Mouse (Mus musculus) granulocyte monocyte progenitor cell, adult 5-6 weeks (primary cell): Measurements from ENCODE around the gene Upk1a. TPM values are rescaled to one million over a fixed set of nuclear protein-coding genes. Genes with fewer than 3 reads are reported as not detected.

Experiments used
- ATAC-seq: replicated peaks from 2 replicates; pipeline ENCODE4 v1.8.0; 2016; ENCODE audit warnings: mild to moderate bottlenecking, moderate TSS enrichment, inconsistent platforms; ENCODE audit not compliant: poor library complexity, severe bottlenecking
- total RNA-seq, 2 experiments: library from RNA; stranded (forward) in 1 of 2; stranded (reverse) in 1 of 2; fragments of 200-712, 200-1000 nt in 1 of 2; fragments of >200 nt in 1 of 2; fragmentation: Nextera tagmentation in 1 of 2; gene quantifications; 2 replicates each; pipeline ENCODE4 v1.2.3; 2014 to 2017

Upk1a gene
- total RNA-seq, 2 experiments from 2014 or later, result not detected

DNA sequence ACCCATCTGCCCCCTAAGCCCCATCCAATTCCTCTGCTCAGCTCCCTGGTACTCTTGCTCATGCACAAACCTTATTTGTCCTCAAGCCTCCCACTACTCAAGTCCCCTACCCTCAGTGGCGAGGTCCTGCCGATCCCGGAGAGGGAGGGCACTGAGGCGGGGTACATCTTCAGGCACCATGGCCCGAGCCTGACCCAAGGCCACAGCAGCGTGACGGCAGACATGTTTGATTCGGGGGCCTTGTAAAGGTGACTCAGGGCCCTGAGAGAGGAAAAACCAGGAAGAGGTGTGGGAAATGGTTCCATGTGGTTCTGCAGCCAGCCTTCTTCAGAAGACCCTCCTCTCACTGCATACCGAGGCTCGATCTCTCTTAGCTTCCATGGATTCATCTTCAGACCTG is 28.3 kb downstream of the Upk1a start:
- ATAC-seq, result no peak

DNA sequence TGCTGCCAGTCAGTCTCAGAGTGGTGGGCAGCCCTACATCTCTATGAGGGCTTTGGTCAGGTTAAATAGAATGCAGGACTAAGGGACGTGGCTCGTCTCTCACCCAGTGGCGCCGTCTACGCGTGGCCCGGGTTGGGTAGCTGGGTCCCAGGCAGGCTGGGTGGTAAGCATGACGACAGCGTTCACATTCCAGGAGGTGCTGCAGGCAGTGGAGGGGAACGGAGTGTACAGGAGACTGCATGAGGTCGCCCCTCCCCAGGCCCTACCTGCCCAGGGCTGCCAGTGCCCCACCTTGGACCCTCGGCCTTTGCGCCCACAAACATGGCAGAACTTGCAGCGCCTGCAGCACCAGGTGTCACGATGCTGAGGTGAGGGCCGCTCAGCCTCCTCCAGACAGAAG is 31.1 kb downstream of the Upk1a start:
- ATAC-seq, result no peak

DNA sequence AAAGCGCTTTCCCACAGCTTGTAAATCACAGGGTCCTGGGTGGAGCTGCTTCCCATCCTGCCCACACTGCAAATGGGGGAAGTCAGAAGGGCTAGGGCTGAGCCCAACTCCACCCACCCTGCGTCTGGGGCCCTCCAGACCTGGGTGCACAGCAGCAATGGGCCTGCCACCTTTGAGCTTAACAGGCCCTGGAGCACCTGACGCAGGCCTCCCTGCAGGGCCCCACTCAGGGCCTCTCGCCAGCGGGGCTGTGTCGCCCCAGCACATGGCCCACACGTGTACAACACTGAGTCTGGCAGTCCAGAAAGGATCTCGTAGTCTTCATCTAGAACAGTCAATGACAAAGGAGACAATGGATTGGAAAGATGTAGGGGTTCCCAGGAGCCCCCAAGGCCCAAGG is 32.7 kb downstream of the Upk1a start:
- ATAC-seq, result no peak

DNA sequence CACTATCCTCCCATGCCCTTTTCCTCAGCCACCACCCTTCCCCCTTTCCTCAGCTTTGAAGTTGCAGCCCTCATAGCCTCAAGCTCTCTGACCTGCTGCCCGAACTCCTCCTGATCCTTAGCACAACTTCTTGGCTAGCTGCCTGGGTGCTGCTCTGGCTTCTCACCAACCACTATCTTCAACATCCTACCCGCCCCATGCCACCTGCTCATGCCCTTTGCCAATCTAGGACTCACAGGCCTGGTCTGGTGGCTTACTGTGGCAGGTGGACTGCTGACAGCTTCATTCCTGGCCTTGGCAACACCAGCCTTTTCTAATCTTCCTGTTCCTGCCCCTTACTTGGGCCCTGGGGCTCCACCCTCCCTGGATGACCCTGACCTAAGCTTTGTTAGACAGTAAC is 39.7 kb downstream of the Upk1a start:
- no peak for ATAC-seq

DNA sequence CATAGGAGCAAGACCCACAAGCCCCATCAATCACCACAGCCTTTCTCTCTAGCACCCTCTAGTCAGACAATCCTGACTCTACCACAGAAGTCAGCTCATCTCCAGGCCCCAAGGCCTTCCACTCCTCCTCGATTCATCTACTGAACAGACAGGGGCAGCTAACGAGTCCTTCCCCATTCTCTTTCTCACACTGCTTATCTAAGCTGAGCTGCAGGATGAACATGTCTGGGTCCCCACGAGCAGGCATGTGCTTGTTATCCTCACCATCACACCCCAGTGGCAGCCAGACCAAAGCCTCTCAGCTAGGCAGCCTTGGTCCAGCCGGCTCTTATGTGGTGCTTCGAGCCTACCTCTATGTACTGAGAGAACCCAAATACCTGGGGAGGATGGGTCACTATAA is 40.3 kb downstream of the Upk1a start:
- ATAC-seq, result no peak

DNA sequence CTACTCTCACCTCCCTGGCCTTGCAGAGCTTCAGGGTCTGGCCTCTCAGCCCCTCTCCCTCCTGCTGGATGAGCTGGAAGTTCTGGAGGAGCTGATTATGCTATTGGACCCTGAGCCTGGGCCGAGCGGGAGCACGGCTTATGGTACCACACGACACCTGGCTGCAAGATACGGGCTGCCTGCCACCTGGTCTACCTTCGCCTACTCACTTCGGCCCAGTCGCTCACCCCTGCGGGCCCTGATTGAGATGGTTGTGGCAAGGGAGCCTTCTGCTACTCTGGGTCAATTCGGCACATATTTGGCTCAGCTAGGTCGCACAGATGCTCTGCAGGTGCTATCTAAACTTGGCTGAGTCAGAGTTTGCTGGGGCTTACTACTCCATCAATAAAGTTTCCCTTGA is 45.1 kb downstream of the Upk1a start:
- ATAC-seq, result no peak

DNA sequence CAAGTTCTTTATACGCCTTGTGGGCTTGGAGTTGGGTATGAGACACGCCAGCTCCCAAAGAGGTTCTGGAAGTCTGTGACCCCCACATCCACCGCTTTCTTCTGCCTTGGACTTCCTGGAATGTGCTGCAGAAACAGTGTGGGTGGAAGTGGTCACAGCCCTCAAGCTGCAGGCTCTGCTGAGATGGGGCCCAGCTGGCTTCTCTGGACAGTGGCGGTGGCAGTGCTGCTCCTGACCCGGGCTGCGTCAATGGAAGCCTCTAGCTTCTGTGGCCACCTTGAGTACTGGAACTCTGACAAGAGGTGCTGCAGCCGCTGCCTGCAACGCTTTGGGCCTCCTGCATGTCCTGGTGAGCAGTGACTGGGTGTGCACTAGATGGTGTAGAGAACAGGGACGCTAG is 46.6 kb downstream of the Upk1a start:
- no peak for ATAC-seq

DNA sequence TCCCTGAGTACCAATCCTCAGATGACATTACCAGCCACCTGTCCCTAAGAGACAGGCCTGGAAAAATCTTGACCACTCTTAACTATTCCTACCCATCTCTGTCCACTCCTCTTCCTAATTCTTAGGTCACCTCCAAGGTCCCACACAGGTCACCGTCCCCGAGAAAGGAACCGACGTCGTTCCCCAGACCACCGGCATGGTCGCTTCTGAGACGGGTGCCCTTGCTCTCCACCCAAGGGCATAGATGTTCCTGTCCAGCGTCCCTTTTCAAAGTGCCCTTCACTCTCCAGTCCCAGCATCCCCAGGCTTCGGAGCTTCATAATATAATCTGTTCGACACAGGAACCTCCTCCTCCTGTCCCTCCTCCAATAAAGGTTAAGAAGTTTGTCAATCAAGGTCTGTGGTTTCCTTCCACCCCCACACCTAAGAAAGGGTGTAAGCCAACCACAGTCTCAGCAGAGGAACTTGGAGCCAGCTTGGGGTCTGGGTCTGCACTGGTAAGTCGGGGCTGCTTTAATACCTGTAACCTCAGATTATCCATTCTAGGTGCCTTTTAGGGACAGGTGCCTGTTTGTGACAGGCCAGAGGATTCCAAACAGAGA is 47.6 kb downstream of the Upk1a start, which contains the start of gene Igflr1:
TSS of gene Igflr1 (plus strand) at position 458 of the 602 bp plus-strand sequence.
- no peak for ATAC-seq

DNA sequence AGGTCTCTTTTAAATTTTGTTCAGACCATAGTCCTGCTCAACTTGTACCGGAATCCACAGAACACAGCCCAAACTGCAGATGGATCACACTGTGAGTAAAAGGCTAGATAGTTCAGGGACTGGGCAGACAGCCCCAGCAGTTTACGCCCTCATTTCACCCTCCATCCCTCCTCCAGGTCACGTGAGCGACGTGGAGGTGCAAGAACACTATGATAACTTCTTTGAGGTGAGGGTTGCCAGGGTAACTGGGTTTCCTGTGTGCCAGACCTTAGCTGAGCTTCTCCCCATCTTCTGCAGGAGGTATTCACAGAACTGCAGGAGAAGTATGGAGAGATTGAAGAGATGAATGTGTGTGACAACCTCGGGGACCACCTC is 48.8 kb downstream of the Upk1a start:
- ATAC-seq, result no peak

DNA sequence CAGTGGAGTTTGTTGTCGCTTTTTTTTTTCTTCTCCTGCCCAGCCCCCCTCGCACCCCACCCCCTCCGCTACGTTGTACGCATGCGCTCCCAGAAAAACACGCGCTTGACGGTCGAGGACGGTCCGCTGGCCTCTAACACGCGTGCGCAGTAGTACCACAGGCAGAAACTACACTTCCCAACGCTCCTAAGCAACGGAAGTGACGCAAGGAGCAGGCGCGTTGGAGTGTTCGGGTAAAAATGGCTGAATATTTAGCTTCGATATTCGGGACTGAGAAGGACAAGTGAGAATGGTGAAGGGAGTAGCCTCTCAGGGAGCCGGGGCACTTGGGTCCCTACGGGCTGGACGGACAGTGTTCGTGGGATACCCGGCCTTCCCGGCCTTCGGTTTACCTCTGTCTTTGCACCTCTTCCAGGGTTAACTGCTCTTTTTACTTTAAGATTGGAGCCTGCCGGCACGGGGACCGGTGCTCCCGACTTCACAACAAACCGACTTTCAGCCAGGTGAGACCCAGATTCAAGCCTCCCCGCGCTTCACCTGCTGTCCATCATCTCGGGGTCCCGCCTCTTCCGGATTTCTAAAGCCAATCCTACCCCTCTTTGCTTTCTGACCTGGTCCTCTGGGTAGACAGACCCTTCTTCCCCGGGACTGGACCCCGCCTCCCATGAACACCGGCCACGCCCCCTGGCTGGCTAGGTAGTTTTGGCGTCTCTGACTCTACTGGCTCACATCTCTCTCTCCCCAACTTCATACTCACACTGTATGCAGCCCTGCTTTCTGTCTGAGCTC is 49.3 kb downstream of the Upk1a start, which contains the start of the genes U2af1l4, Gm49396 and Psenen:
TSS of gene U2af1l4 (plus strand) at position 185 of the 789 bp plus-strand sequence.
TSS of gene Gm49396 (plus strand) at position 228 of the 789 bp plus-strand sequence.
TSS of gene Psenen (minus strand) at position 511 of the 789 bp plus-strand sequence.
- ATAC-seq, result peak; percentile 58

DNA sequence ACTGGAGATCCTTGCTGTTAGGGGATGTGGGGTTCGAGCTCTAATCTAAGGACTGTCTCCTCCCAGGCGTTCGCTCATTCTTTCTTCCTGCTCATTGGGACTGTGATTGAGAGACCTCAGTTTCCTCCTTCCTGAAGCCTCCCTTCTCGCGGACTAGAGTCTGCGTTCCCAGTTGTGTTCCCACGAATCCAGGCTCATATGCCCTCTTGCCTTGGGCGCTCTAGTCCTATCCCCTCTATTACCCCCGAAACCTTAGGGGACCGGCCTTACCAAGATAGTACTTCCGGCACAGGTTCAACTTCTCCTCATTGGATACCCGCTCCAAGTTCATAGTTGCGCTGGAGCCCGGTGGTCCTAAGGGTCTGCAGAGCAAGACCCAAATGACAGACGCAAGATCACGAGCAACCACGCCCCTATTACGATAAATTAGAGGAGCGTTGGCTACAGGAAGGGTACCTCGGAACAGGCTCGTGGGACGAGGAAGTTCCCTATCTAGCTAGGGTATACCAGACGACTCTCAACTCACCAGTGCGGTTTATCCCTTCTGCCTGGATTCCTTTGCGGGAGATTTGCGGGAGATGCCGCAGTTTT is 50.0 kb downstream of the Upk1a start:
- ATAC-seq, result peak; percentile 10; the same call in 1 of the 2 replicates

DNA sequence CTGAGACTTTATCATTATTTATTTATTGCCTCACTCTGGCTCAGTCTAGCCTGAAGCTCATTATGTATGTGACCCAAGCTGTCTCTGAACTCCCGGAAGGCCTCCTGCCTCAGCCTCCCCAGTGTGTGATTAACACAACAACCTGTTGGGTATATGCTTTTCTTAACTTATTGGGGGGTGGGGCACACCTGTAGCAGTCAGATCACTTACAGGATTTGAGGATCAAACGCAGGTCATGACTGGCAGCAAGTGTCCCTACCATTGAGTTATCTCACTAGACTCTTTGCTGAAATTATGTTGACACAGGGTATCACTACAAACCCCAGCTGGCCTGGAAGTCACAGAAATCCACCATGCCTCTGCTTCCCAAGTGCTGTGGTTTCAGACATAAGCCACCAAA is 52.4 kb downstream of the Upk1a start:
- no peak for ATAC-seq

DNA sequence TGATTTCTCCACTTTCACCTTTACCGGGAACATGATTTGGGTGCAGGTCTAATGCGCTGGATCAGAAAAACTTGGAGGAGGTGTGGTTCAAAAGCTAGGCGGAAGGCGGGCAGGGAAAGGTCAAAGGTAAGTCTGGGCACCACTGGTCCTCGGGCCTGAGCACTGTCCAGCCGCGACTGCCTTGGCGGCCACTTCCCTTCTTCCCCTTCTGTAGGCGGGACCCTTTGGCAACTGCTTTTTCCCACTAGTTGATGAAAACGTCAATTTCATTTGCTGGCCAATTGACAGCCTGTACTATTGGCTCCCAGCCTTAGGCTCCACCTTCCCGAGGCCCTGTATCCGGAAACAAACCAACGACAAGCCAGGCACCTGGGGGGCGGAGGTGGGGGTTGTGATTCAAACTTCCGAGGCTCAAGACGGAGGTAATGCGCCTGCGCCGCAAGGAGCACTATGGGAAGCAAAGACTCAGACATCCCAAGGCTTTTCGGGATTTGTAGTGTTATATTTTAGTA is 53.1 kb downstream of the Upk1a start, which contains the start of gene Lin37:
TSS of gene Lin37 (minus strand) at position 396 of the 512 bp plus-strand sequence.
- peak; percentile 75 for ATAC-seq

DNA sequence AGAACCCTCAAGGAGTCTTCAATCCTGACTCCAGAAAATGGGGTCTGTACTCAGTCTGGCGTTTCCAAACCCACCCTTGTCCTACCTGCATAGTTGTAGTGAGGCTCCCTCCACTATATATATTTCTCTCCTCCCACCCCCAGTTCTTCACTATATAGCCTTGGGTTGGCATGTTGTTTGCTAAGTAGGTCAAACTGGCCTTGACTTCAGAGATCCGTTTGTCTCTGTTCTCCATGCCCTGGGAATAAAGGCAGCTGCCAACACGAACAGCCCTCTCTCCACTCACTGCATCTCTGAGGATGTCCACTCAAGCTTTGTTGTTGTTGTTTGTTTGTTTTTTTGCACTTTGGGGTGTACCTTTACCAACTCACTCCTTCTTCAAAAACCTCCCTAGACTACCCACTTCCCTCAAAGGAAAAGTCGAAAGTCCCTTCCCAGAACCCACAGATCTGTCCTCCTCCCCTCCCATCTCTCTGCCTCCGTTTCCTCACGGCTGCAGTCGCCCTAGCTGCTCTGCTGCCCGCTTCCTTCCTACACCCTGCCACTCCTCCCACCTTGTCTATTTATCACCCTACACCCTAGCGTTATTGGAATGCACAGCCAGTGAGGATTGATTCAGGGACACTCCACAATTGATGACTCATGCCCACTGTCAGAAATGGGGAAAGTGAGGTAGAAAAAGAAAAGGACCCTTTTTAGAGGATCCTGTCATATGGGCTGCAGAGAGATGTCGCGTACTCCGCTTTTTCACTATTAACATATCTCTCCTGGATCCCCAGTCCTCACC is 53.8 kb downstream of the Upk1a start:
- 0 out of 2 replicates have a peak, but pooled peaks have one; percentile 9 for ATAC-seq

DNA sequence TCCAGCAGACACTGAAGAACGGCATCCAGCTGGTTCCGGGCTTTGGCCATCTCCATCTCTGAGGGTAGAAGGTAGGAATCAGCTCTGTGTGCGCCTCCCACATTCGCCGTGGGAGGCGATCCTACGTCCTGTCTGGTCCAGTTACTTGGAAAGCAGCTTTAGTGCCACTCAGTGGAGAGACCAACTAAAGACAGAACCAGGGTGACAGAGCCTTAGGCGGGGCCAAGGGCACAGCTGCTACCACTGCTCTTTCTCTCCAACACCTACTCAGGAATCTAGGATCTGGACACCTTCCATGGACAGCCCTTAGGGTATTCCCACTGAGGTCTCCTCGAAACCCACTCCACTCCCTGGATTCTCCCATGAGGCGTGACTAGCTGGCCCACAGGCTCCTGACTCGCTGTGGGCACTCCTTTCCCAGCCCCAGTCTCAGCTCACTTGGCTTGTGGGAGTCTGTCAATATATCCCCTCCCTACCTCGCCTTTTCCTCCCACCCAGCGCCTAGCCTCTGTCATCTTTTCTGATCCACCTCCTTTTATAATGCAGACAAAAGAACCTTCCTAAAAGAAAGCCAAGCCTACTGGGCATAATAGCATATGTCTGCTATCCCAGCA is 54.6 kb downstream of the Upk1a start:
- no peak for ATAC-seq

DNA sequence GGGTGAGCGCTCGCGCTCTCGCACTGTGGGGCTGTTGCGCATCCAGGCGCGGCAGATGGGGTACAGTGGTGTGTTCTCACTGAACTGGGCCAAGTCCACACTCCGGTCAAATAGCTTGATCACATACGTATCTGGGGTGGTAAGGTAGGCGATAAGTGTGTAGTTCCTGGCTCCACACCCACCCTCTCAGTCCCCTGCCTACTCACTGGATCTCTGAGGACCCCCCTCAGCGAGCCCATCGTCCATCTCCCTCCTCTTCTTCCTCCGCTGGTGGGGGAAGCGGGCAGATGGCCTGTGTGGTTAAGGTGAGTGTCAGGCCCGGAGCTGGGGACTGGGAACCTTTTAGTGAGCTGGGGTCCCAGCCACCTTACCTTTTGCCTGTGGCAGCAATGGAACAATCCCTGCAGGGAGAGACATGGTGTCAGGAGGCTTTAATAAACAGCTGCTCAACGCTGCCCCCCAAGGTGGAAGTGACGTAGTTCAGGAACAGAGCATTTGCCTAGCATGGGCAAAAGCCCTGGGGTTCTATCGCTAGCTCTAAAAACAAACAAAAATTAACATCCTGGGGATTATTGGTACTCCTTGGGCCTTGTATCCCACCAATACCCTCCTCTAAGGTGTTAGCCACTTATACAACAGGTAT is 55.6 kb downstream of the Upk1a start:
- no peak for ATAC-seq

DNA sequence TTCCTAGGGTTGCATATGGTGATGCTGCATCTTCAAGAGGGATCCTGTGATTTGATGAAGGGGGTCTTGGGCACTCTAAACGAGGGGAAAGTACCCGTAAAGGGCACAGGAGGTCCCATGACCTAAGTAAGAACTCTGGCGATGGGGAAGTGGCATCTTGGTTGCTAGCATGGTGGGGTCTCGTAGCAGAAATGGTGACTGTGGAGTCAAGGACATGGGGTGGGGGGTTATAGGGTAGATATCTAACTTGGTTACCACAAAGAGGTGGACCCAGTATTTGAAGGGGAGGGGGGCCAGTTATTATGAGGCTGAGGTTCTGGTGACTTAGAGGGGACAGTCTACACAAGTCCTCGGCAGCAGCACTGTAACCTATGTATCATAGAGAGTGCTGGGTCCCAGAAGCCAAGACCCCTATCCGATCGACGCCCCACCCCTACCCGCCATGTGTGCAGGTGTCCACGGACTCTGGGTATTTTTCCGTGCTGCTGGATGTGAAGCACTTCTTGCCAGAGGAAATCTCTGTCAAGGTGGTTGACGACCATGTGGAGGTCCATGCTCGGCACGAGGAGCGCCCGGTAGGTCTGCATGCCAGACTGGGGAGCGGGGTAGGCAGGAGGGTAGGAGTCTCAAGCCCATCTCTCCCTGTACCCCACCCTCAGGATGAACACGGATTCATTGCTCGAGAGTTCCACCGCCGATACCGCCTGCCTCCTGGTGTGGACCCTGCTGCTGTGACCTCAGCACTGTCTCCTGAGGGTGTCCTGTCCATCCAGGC is 58.6 kb downstream of the Upk1a start:
- ATAC-seq, result no peak
